Mouse (Mus musculus) v-Abl transformed pro-B cells (cell line): ENCODE data around the gene 4933405O20Rik.

Experiments
- in situ Hi-C, 2 experiments: fragments of 400-800 bp; cut with MboI; formaldehyde crosslinking; loops; one replicate each; pipeline ENCODE4 v1.15.1; 2025; ENCODE audit not compliant: unreplicated experiment in 2 of 2

Gene 4933405O20Rik

GRCm38 (mm10) chr7:50598890-50599289, at the start of gene 4933405O20Rik:
Gene 4933405O20Rik (plus strand): TSS chr7:50599190.
- in situ Hi-C loops = no loop called here

GRCm38 (mm10) chr7:50549572-50549971, 49.4 kb upstream of the 4933405O20Rik start:
- in situ Hi-C loops = no loop called here

GRCm38 (mm10) chr7:50551426-50551825, 47.6 kb upstream of the 4933405O20Rik start:
- in situ Hi-C loops = no loop called here

- in situ Hi-C loops = no loop called here
Observed at GRCm38 (mm10) chr7:50562708-50563107, 36.3 kb upstream of the 4933405O20Rik start.

GRCm38 (mm10) chr7:50573841-50574240, 25.1 kb upstream of the 4933405O20Rik start:
- in situ Hi-C loops = no loop called here

GRCm38 (mm10) chr7:50588642-50589424, 10.2 kb upstream of the 4933405O20Rik start:
- in situ Hi-C loops = no loop called here

- in situ Hi-C loops = no loop called here
Observed at GRCm38 (mm10) chr7:50614101-50614500, 15.1 kb downstream of the 4933405O20Rik start.

GRCm38 (mm10) chr7:50629186-50629585, 30.2 kb downstream of the 4933405O20Rik start:
- in situ Hi-C loops = no loop called here

GRCm38 (mm10) chr7:50633147-50633546, 34.2 kb downstream of the 4933405O20Rik start:
- in situ Hi-C loops = no loop called here
